Mouse (Mus musculus) natural killer cell, adult 2 months (primary cell): ENCODE results near the gene Slco2a1.

Experiments used
- DNase-seq, 2 experiments: peaks; one replicate each; pipeline ENCODE4 v3.0.0; 2022; ENCODE audit warnings: low spot score in 2 of 2

Slco2a1 gene

GRCm38 (mm10) chr9:103117951-103118350 lies 129.4 kb downstream of the Slco2a1 start:
- DNase-seq: no peak

GRCm38 (mm10) chr9:103118651-103119275 lies 130.3 kb downstream of the Slco2a1 start:
- no peak for DNase-seq

GRCm38 (mm10) chr9:103119781-103120180 lies 131.3 kb downstream of the Slco2a1 start:
- no peak for DNase-seq

- no peak for DNase-seq
These were observed 131.7 kb downstream of the Slco2a1 start for GRCm38 (mm10) chr9:103120231-103120630.

GRCm38 (mm10) chr9:103121546-103121945 lies 133.0 kb downstream of the Slco2a1 start:
- DNase-seq: no peak

GRCm38 (mm10) chr9:103124746-103125145 lies 136.2 kb downstream of the Slco2a1 start:
- DNase-seq: no peak

GRCm38 (mm10) chr9:103133493-103134124 lies 145.1 kb downstream of the Slco2a1 start:
- no peak for DNase-seq

- peak; percentile 16 to 45 for DNase-seq
These were observed 146.0 kb downstream of the Slco2a1 start for GRCm38 (mm10) chr9:103134450-103135030.

GRCm38 (mm10) chr9:103139481-103139880 lies 151.0 kb downstream of the Slco2a1 start:
- DNase-seq: no peak

GRCm38 (mm10) chr9:103140384-103140783 lies 151.9 kb downstream of the Slco2a1 start:
- DNase-seq: no peak

GRCm38 (mm10) chr9:103141266-103141665 lies 152.8 kb downstream of the Slco2a1 start:
- DNase-seq: no peak

- DNase-seq: no peak
These were observed 155.4 kb downstream of the Slco2a1 start for GRCm38 (mm10) chr9:103143881-103144280.

- no peak for DNase-seq
These were observed 156.8 kb downstream of the Slco2a1 start for GRCm38 (mm10) chr9:103145351-103145750.
